Mouse (Mus musculus): ENCODE measurements around the gene Hjurp. TPM values are rescaled to one million over a fixed set of nuclear protein-coding genes. Genes with fewer than 3 reads are reported as not detected.

The Hjurp gene
- 74.9 TPM for polyA plus RNA-seq (2014; fragmentation: Illumina TruSeq; extraction: RNeasy Lipid Tissue Mini Kit (QIAGEN cat#74804); ENCODE audit: low read depth, low replicate concordance)

GRCm38 (mm10) chr1:88277098-88277817, at the start of gene Hjurp, which contains the start of gene Trpm8:
Gene Hjurp, minus strand, starts transcription at chr1:88277633.
Gene Trpm8, plus strand, starts transcription at chr1:88277661.

GRCm38 (mm10) chr1:88226670-88227379, 50.6 kb downstream of the Hjurp start, which contains the start of gene Mroh2a:
Gene Mroh2a, plus strand, starts transcription at chr1:88226986.

Other genes starting within 250 kb of the Hjurp start
- gene Ugt1a10, start 222.2 kb downstream of the Hjurp start, polyA plus RNA-seq (2014; fragmentation: Illumina TruSeq; extraction: RNeasy Lipid Tissue Mini Kit (QIAGEN cat#74804); ENCODE audit: low read depth, low replicate concordance), result not detected
- not detected for gene Ugt1a9, start 206.8 kb downstream of the Hjurp start, polyA plus RNA-seq (2014; fragmentation: Illumina TruSeq; extraction: RNeasy Lipid Tissue Mini Kit (QIAGEN cat#74804); ENCODE audit: low read depth, low replicate concordance)
- not detected for gene Ugt1a8, start 189.8 kb downstream of the Hjurp start, polyA plus RNA-seq (2014; fragmentation: Illumina TruSeq; extraction: RNeasy Lipid Tissue Mini Kit (QIAGEN cat#74804); ENCODE audit: low read depth, low replicate concordance)
- gene Ugt1a7c, start 182.6 kb downstream of the Hjurp start, polyA plus RNA-seq (2014; fragmentation: Illumina TruSeq; extraction: RNeasy Lipid Tissue Mini Kit (QIAGEN cat#74804); ENCODE audit: low read depth, low replicate concordance), result 15.9 TPM
- gene Ugt1a6b, start 174.4 kb downstream of the Hjurp start, polyA plus RNA-seq (2014; fragmentation: Illumina TruSeq; extraction: RNeasy Lipid Tissue Mini Kit (QIAGEN cat#74804); ENCODE audit: low read depth, low replicate concordance), result 12.1 TPM
- gene Ugt1a6a, start 142.8 kb downstream of the Hjurp start, polyA plus RNA-seq (2014; fragmentation: Illumina TruSeq; extraction: RNeasy Lipid Tissue Mini Kit (QIAGEN cat#74804); ENCODE audit: low read depth, low replicate concordance), result 59.3 TPM
- gene Ugt1a5, start 111.6 kb downstream of the Hjurp start, polyA plus RNA-seq (2014; fragmentation: Illumina TruSeq; extraction: RNeasy Lipid Tissue Mini Kit (QIAGEN cat#74804); ENCODE audit: low read depth, low replicate concordance), result not detected
- gene Ugt1a2, start 77.0 kb downstream of the Hjurp start, polyA plus RNA-seq (2014; fragmentation: Illumina TruSeq; extraction: RNeasy Lipid Tissue Mini Kit (QIAGEN cat#74804); ENCODE audit: low read depth, low replicate concordance), result 0.25 TPM
- 21.6 TPM for gene Dnajb3, start 71.9 kb downstream of the Hjurp start, polyA plus RNA-seq (2014; fragmentation: Illumina TruSeq; extraction: RNeasy Lipid Tissue Mini Kit (QIAGEN cat#74804); ENCODE audit: low read depth, low replicate concordance)
- gene Ugt1a1, start 65.7 kb downstream of the Hjurp start, polyA plus RNA-seq (2014; fragmentation: Illumina TruSeq; extraction: RNeasy Lipid Tissue Mini Kit (QIAGEN cat#74804); ENCODE audit: low read depth, low replicate concordance), result 0.61 TPM
- 61.5 TPM for gene Mroh2a, start 50.6 kb downstream of the Hjurp start, polyA plus RNA-seq (2014; fragmentation: Illumina TruSeq; extraction: RNeasy Lipid Tissue Mini Kit (QIAGEN cat#74804); ENCODE audit: low read depth, low replicate concordance)
- gene Trpm8, start within 50 bp of the Hjurp start, polyA plus RNA-seq (2014; fragmentation: Illumina TruSeq; extraction: RNeasy Lipid Tissue Mini Kit (QIAGEN cat#74804); ENCODE audit: low read depth, low replicate concordance), result 0.07 TPM
- not detected for gene Spp2, start 129.3 kb upstream of the Hjurp start, polyA plus RNA-seq (2014; fragmentation: Illumina TruSeq; extraction: RNeasy Lipid Tissue Mini Kit (QIAGEN cat#74804); ENCODE audit: low read depth, low replicate concordance)
- 8.1 TPM for gene Glrp1, start 232.4 kb upstream of the Hjurp start, polyA plus RNA-seq (2014; fragmentation: Illumina TruSeq; extraction: RNeasy Lipid Tissue Mini Kit (QIAGEN cat#74804); ENCODE audit: low read depth, low replicate concordance)

All from adipose tissue, adult 10 weeks (tissue).